Mouse (Mus musculus) T-helper 1 cell (primary cell): ENCODE data around the gene Olfr418.
"Not testable (repeated sequence)": the region's sequence is repeated elsewhere in the genome, so short reads cannot be mapped to it uniquely, and the experiment has no call there.

Source experiments
- in situ Hi-C: fragments of 300-600 bp; cut with MboI, MseI; formaldehyde crosslinking; loops from one replicate; pipeline ENCODE4 v1.15.1; 2025; ENCODE audit warnings: high pct_unique_total_duplicates

The Olfr418 gene

GRCm38 (mm10) chr1:173265701-173266100 lies at the start of gene Olfr418:
Gene Olfr418 (plus strand): TSS chr1:173266001.
- in situ Hi-C loops = no loop called here

GRCm38 (mm10) chr1:173216481-173216880 lies 49.3 kb upstream of the Olfr418 start:
- in situ Hi-C loops = no loop called here

- in situ Hi-C loops = no loop called here
Measured at GRCm38 (mm10) chr1:173227081-173227480, 38.7 kb upstream of the Olfr418 start, which contains the start of gene Fcer1a. Gene Fcer1a (minus strand): TSS chr1:173227214.

- in situ Hi-C loops = loop anchor here (10.0 kb wide), 1 partner anchor 572 kb away; no protein-coding TSS in a partner anchor
Measured at GRCm38 (mm10) chr1:173237004-173237403, 28.8 kb upstream of the Olfr418 start.

GRCm38 (mm10) chr1:173249888-173250287 lies 15.9 kb upstream of the Olfr418 start:
- in situ Hi-C loops = no loop called here

- in situ Hi-C loops = no loop called here
Measured at GRCm38 (mm10) chr1:173277677-173278076, 11.9 kb downstream of the Olfr418 start, which contains the start of gene Mptx2. Gene Mptx2 (minus strand): TSS chr1:173277777.

- in situ Hi-C loops = not testable (repeated sequence)
Measured at GRCm38 (mm10) chr1:173302795-173303194, 37.0 kb downstream of the Olfr418 start.

GRCm38 (mm10) chr1:173313535-173314050 lies 47.8 kb downstream of the Olfr418 start:
- in situ Hi-C loops = not testable (repeated sequence)

GRCm38 (mm10) chr1:173315725-173316124 lies 49.9 kb downstream of the Olfr418 start:
- in situ Hi-C loops = no loop called here

- in situ Hi-C loops = no loop called here
Measured at GRCm38 (mm10) chr1:173317925-173318477, 52.2 kb downstream of the Olfr418 start.

- in situ Hi-C loops = no loop called here
Measured at GRCm38 (mm10) chr1:173321593-173322248, 55.9 kb downstream of the Olfr418 start.

- in situ Hi-C loops = no loop called here
Measured at GRCm38 (mm10) chr1:173322249-173322627, 56.4 kb downstream of the Olfr418 start.
